Mouse (Mus musculus) limb, embryonic 14.5 days (tissue): ENCODE results near the gene Plek2. TPM values are rescaled to one million over a fixed set of nuclear protein-coding genes. Genes with fewer than 3 reads are reported as not detected.

Experiments
- ATAC-seq: fragments of 200-750 bp; cut with Nextera tagmentation; 2 replicates; pipeline ENCODE4 v1.8.0; 2017; ENCODE audit warnings: low read depth, moderate number of reproducible peaks, moderate TSS enrichment; ENCODE audit not compliant: low FRiP score
- DNase-seq: peaks from one replicate; pipeline ENCODE4 v3.0.0-alpha.2; 2015; ENCODE audit warnings: low spot score
- H3K27ac ChIP-seq: fragments of 300-500 bp; sonication (generic); replicated peaks from 2 replicates; pipeline ENCODE4 v1.5.1; 2014; ENCODE audit warnings: low read depth, mild to moderate bottlenecking, low read length, moderate library complexity, mixed read lengths
- H3K27me3 ChIP-seq: fragments of 300-500 bp; sonication (generic); 2 replicates; pipeline ENCODE4 v1.6.1; 2014; ENCODE audit warnings: low read length, mixed read lengths; ENCODE audit not compliant: control insufficient read depth, insufficient read depth
- H3K36me3 ChIP-seq: fragments of 300-500 bp; sonication (generic); 2 replicates; pipeline ENCODE4 v1.6.1; 2014; ENCODE audit warnings: mild to moderate bottlenecking, low read length, moderate library complexity, mixed read lengths; ENCODE audit not compliant: control insufficient read depth, insufficient read depth
- H3K4me1 ChIP-seq: fragments of 300-500 bp; sonication (generic); 2 replicates; pipeline ENCODE4 v1.6.1; 2014; ENCODE audit warnings: antibody characterized with exemption, low read length, mixed read lengths; ENCODE audit not compliant: control insufficient read depth, insufficient read depth
- H3K4me2 ChIP-seq: fragments of 300-500 bp; sonication (generic); replicated peaks from 2 replicates; pipeline ENCODE4 v1.6.1; 2014; ENCODE audit warnings: low read depth, mild to moderate bottlenecking, low read length, moderate library complexity; ENCODE audit not compliant: severe bottlenecking
- H3K4me3 ChIP-seq: fragments of 300-500 bp; sonication (generic); replicated peaks from 2 replicates; pipeline ENCODE4 v1.5.1; 2014; ENCODE audit warnings: low read length
- H3K9ac ChIP-seq: fragments of 300-500 bp; sonication (generic); 2 replicates; pipeline ENCODE4 v1.6.1; 2014; ENCODE audit warnings: mild to moderate bottlenecking, low read depth, low read length, moderate library complexity; ENCODE audit not compliant: severe bottlenecking
- H3K9me3 ChIP-seq: fragments of 300-500 bp; sonication (generic); 2 replicates; pipeline ENCODE4 v1.6.1; 2016; ENCODE audit warnings: low read length; ENCODE audit not compliant: control insufficient read depth
- POLR2A ChIP-seq: fragments of 200-500 bp; IDR thresholded peaks from 2 replicates; pipeline ENCODE4 v1.8.0; 2012; ENCODE audit warnings: inconsistent platforms, mild to moderate bottlenecking, moderate library complexity, borderline replicate concordance; ENCODE audit not compliant: insufficient read depth, insufficient read length; ENCODE audit errors: extremely low read depth
- WGBS: fragments of 180-500 bp; shearing (Covaris S2); extraction: QIAGEN DNeasy Blood & Tissue Kit; methylation state at CpG from one replicate; pipeline ENCODE4 v1.1.7; 2014; 5-methylcytosine and 5-hydroxymethylcytosine counted together
- polyA plus RNA-seq, 2 experiments: library from polyadenylated mRNA; depleted of rRNA in 1 of 2; stranded (reverse) in 1 of 2; unstranded in 1 of 2; fragments of >200 nt; fragmentation: Nextera tagmentation in 1 of 2; extraction: Ambion mirVana in 1 of 2; gene quantifications; 2 replicates each; pipeline versions ENCODE4 v1.2.1 to v1.2.3; 2012 to 2014

The Plek2 gene
- polyA plus RNA-seq, 2 experiments = 1.5 to 5.8 TPM

DNA sequence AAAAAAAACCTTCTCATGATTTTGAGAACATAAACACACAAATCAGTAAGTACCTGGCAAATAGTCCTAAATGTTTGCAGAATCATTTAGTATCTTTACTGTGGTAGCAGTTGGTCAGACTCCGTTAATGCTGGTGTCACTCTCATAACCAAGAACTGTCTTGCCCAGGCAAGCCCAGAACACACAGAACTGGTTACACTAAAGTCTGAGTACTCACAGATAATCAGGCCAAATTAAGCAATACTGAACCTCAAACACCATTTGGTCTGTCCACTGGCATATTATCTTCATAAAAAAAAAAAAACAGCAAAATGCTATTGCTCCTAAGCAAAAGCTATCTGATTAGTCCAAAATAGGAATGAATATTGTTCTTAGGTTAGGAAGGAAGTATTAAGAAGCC, 64.3 kb downstream of the Plek2 start:
- Histone ChIP-seq H3K36me3 (peaks cover 60% of the 10 kb centered on the region), H3K4me1 (no peaks in the 10 kb centered on the region), H3K9me3 (no peaks in the 10 kb centered on the region), H3K4me2 (no peak overlapping the region), H3K27ac (no peak overlapping the region), H3K9ac (no peak overlapping the region), H3K27me3 (no peaks in the 10 kb centered on the region), H3K4me3 (no peak overlapping the region)
- WGBS = 76% methylated on average over 1 of the region's 1 CpGs
- ATAC-seq (no peak), DNase-seq (no peak)
- TF ChIP-seq POLR2A = no peak

GRCm38 (mm10) chr12:78839906-78840305, 66.9 kb downstream of the Plek2 start:
- Histone ChIP-seq H3K9me3 (no peaks in the 10 kb centered on the region), H3K4me1 (no peaks in the 10 kb centered on the region), H3K27ac (no peak overlapping the region), H3K36me3 (peaks cover 63% of the 10 kb centered on the region), H3K4me2 (no peak overlapping the region), H3K4me3 (no peak overlapping the region), H3K27me3 (no peaks in the 10 kb centered on the region), H3K9ac (no peak overlapping the region)
- DNase-seq (no peak), ATAC-seq (no peak)
- no peak for TF ChIP-seq POLR2A
- WGBS = 90% methylated on average over 4 of the region's 4 CpGs

Other genes starting within 250 kb of the Plek2 start
- not detected in 2 replicates for gene Fam71d, start 215.4 kb downstream of the Plek2 start, polyA plus RNA-seq (2012; rRNA removed)
- not detected in 2 replicates for gene Fam71d, start 215.4 kb downstream of the Plek2 start, polyA plus RNA-seq (2014; fragmentation: Nextera tagmentation; extraction: Ambion mirVana)
- gene Mpp5, start 158.1 kb downstream of the Plek2 start, polyA plus RNA-seq (2012; rRNA removed) = 7.5 and 8.4 TPM in 2 replicates
- 13.1 and 14.8 TPM in 2 replicates for gene Mpp5, start 158.1 kb downstream of the Plek2 start, polyA plus RNA-seq (2014; fragmentation: Nextera tagmentation; extraction: Ambion mirVana)
- 37.0 and 37.9 TPM in 2 replicates for gene Atp6v1d, start 45.3 kb downstream of the Plek2 start, polyA plus RNA-seq (2012; rRNA removed)
- 64.3 and 70.2 TPM in 2 replicates for gene Atp6v1d, start 45.3 kb downstream of the Plek2 start, polyA plus RNA-seq (2014; fragmentation: Nextera tagmentation; extraction: Ambion mirVana)
- gene Eif2s1, start 45.1 kb downstream of the Plek2 start, polyA plus RNA-seq (2012; rRNA removed) = 52.4 and 64.4 TPM in 2 replicates
- 188 and 194 TPM in 2 replicates for gene Eif2s1, start 45.1 kb downstream of the Plek2 start, polyA plus RNA-seq (2014; fragmentation: Nextera tagmentation; extraction: Ambion mirVana)
- gene Tmem229b, start 100.7 kb upstream of the Plek2 start, polyA plus RNA-seq (2012; rRNA removed) = 7.3 and 10.9 TPM in 2 replicates
- gene Tmem229b, start 100.7 kb upstream of the Plek2 start, polyA plus RNA-seq (2014; fragmentation: Nextera tagmentation; extraction: Ambion mirVana) = 7.2 and 7.4 TPM in 2 replicates
- gene Plekhh1, start 122.2 kb upstream of the Plek2 start, polyA plus RNA-seq (2012; rRNA removed) = 4.9 and 5.1 TPM in 2 replicates
- gene Plekhh1, start 122.2 kb upstream of the Plek2 start, polyA plus RNA-seq (2014; fragmentation: Nextera tagmentation; extraction: Ambion mirVana) = 2.3 and 2.5 TPM in 2 replicates
- 18.9 and 23.1 TPM in 2 replicates for gene Pigh, start 182.7 kb upstream of the Plek2 start, polyA plus RNA-seq (2012; rRNA removed)
- 29.4 and 31.2 TPM in 2 replicates for gene Pigh, start 182.7 kb upstream of the Plek2 start, polyA plus RNA-seq (2014; fragmentation: Nextera tagmentation; extraction: Ambion mirVana)
- gene Arg2, start 223.8 kb upstream of the Plek2 start, polyA plus RNA-seq (2012; rRNA removed) = 0.39 and 0.40 TPM in 2 replicates
- 0.55 and 0.65 TPM in 2 replicates for gene Arg2, start 223.8 kb upstream of the Plek2 start, polyA plus RNA-seq (2014; fragmentation: Nextera tagmentation; extraction: Ambion mirVana)